Mouse (Mus musculus) stomach, postnatal 0 days (tissue): Measurements from ENCODE around the gene Olfr961.

ENCODE experiments used
- CTCF ChIP-seq: IDR thresholded peaks from 2 replicates; pipeline ENCODE4 v1.5.1; 2016; ENCODE audit warnings: antibody characterized with exemption, low read depth, mild to moderate bottlenecking, moderate library complexity
- EP300 ChIP-seq: optimal IDR thresholded peaks from 2 replicates; pipeline ENCODE3; 2016; ENCODE audit warnings: antibody characterized with exemption

DNA sequence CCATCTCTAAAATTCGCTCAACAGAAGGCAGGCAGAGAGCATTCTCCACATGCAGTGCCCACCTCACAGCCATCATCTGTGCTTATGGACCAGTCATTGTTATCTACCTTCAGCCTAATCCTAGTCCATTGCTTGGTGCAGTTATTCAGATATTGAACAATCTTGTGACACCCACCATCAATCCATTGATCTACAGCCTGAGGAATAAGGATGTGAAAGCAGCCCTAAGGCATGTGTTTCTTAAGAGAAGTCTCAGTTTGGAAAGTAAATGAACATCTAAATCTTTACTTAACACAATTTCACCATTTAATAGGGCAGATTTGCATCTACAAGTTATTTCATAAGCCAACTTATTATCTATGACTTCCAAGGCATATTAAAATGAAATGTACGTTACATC lies 24.8 kb downstream of the Olfr961 start:
- TF ChIP-seq CTCF (no peak), EP300 (no peak)
